Mouse (Mus musculus): ENCODE data around the gene Grin2b.
"Not testable (repeated sequence)": the region's sequence is repeated elsewhere in the genome, so short reads cannot be mapped to it uniquely, and the experiment has no call there.

Grin2b gene

DNA sequence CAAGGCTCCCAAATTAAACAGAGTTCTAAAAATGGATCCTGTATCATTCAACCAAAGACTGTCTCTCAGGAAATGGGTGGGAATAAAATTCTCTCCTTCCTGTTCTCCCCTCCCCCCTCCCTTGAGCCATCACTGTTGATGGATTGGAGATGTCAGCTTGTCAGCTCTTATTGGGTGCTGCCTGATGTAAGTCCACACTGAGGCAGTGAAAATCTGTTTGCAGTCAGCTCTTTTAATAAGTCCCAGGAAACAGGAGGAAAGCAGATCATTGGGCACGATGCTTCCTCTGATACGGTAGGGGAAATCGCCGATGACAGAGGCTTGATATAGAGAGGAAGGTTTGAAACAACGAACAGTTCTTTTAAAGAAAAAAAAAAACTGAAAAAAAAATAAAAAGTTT lies 290.7 kb downstream of the Grin2b start:
- no peak for DNase-seq

DNA sequence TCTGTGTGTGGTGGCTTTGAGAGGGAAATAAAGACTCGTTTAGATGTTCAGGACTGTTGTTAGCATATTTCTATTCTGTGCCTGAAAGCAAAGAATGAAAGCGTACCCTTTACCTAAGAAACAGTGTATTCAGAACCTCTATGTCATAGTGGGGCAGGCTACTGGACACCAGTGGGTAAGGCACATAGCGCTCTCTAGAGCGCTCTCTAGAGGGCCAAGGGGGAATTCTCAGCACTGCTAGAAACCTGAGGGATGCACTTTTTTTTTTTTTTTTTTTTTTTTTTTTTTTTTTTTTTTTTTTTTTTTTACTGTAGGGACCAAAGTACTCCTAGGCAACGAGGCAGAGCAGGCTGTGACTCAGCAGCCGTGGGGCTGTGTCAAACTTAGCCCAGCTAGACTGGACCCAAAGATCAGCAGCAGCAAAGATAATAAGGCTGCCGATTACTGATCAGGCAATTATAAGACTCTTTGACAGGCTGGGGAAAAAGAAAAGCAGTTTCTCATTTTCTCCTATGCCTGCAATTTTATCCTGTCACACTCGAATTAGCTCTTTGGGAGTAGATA lies 297.1 kb downstream of the Grin2b start:
- DNase-seq, result no peak

DNA sequence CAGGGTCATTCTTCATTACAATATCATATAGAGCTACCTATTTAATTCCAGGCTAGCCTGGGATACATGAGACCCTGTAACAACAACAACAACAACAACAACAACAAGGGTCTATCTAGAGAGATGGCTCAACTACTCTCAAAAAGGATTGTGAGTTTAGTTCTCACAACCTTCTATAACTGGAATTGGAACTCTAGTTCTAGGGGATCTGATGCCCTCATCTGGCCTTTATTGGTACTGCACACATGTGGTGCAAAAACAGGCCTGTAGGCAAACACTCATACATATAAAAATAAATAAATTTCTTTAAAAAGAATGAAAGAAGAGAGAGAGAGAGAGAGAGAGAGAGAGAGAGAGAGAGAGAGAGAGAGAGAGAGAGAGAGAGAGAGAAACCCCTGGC lies 298.7 kb downstream of the Grin2b start:
- no peak for DNase-seq

DNA sequence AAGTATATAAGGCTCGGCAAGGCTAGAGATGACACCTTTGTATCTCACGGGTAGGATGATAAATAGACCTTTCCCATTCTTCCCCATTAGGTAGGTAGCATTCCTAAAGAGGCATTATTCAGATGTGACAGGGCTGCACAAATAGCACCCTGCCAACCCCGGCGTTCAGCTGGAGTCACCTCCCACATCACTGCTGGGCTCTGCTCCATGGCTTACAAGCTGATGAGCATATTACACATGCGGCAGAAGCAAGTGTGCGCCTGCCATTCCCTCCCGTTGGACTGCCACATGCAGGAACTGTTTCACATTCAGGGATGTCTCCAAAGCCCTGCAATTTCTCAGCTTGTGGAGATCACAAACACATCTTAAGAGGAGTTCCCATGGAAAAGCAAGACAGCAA lies 307.5 kb downstream of the Grin2b start:
- DNase-seq, result no peak

DNA sequence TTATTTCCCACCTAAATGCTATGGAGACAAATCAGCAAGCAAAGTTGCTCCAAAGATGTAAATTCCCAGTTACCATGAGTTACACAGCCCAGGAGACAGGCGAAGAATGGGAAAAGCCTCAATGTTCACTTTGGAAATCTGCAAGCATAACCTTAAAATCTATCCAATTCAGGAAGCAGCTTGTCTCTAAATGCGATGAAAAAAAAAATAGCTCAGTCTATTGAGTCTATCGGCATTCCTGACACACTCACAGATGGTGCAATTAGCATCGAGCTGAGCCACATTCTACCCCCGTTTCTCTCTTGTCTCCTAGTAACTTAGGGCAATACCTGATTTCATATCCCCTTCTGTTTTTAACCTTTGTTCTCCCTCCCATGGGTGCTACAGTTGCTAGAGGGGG lies 309.3 kb downstream of the Grin2b start:
- no peak for DNase-seq

DNA sequence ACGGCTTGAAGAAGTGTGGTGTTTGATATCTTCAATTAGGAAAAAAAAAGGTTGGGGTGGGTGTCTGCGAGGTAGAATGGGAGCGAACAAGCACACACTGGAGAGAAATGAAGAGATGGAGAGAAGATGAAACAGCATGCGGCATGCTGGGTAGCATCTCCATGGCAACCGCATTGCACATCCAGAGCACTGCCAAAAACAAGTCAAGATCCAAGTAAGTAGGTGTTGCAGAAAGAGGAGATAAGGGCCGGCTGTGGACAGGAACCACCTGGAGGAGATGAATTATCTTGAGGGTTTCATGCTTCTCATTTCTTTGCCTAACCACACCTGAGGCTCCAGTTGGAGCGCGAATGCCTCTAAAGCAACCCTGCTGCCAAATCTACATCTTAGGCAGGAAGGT lies 313.8 kb downstream of the Grin2b start:
- peak; percentile 3 to 4 for DNase-seq

DNA sequence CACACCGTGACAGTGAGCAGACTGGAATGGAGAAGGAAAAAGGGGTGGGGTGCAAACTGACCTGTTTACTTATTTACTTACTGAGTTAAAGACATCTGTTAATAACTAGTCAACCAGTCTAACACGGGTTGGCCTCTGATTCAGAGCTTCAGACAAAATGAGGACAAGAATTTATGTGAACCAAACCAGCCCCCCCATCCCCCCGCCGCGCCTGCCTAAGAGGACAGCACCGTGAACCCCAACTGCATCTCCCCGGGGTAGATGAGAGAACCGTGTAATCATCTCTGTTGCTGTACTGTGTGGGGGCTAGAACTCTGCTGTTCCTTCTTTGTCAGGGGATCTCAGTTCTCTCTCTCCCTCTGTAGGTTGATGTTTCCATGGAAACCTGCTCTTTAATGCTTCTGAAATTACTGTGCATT lies 319.1 kb downstream of the Grin2b start:
- no peak for DNase-seq

DNA sequence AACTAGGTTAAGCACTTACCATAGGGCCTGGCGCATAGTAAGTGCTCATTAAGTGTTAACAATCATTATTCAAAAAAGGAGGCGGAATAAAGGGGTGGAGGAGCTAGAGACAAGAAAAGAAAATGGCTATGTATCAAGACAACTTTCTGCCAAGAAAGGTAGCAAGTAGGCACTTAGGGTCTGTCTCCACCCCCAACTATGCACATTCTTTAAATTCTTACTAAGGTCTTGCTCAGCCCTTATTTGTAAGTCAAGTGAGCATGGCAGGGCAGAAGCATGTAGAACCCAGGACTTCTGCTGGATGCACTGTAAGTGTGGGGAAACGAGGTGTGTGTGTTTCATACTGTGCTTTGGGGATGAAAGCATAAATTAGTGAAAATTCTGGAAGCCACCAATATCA lies 329.6 kb downstream of the Grin2b start:
- no peak for DNase-seq

DNA sequence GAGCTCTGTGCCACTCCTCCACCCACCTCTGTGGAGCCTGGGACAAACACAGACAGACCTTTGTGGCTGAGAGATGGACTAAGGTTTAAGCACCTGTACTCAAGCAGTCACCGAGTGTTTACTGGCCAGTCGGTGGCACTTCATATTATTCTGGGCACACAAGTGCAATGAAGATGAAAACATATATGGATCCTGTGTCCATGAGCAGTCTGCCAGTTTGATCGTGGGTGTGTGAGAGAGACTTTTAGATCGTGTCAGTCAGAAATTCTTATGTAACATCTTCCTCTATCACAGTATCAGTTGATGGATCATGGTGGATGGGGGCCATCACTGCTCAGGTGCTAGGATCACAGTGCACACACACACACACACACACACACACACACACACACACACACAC lies 337.0 kb downstream of the Grin2b start:
- no peak for DNase-seq

DNA sequence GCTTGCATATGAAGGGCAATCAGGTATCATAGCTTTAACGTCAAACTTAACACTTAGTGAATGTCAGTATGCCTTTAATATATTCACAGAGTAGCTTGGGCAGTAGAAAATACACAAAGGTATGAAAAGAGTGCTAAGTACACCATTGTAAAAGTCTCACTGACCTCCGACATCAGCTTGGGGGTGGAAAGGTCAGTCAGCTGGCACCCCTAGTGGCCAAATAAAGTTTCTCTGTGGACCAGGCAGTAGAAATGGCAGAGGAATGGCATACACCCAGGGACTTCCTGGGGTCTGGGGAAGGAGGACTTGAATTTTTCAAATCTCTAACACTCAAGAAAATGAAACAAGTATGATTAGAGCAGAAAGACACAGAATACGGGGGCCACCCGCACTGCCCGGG lies 339.8 kb downstream of the Grin2b start:
- no peak for DNase-seq

DNA sequence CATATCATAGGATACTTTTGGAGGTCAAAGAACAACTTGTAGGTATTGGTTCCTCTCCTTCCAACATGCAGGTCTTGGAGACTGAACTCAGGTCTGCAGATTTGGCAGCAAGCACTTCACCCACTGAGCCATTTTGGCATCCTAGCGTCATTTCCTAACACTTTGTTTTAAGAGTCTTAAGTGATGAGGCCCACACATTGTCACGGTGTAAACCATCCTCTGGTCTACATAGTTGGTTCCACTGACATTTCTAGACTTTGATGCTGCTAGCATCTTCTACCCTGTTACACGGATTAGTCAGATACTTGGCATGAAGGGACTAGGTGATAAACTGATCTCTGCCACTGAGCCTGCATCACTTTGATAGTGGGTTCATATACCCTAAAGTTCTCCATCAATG lies 341.3 kb downstream of the Grin2b start:
- DNase-seq, result no peak

DNA sequence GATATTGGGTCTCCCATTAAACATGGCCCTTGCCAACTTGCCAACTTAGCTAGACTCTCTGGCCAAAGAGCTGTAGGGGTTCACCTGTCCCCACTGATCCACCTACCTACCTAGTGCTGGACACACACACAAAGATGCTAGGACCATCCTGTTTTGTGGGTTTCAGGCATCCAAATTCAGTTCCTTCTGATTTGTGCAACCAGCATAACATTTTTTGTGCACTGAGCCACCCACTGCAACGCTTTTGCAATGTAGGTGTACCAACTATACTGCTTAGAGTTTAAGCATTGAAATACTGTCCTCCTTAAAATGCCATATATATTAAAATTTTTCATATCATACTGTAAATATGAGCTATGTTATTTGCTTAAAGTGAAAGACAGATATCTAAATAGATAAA lies 342.3 kb downstream of the Grin2b start:
- no peak for DNase-seq

DNA sequence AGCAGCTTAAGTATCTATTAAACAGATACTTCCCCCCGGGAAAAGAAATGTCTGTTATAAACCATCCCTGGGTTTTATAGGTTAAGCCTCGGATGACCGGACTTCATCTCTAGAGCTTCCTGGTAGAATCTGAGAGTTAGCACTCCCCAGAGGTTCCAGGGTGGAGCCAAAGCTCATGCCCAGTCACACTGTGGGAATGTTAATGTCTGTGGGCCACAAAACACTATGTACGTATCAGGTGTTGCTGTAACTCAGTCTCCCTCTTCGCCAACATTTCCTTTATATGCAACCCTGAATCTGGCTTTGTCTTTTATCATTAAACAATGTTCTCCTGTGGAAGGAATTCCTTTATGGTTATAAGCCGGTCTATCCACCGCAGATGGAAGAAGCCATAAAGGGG lies 343.9 kb downstream of the Grin2b start:
- DNase-seq, result no peak

DNA sequence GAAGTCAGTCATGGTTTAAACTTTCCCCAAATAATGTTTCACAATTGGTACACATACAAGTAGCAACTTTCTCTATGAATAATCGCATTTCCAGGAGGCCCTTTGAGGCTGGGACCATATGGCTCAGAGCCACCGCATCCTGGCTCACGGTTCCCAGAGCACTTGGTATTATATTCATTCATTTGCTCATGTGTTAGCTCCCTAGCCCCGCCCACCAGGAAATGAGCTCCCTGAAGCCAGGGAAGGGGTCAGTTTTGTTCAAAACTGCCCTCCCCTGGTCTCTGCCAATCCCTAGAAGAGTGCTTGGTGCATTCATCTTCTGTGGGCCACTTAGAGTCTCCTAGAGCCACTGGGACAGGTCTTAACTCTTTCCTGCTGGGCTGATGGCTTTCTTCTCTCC lies 344.3 kb downstream of the Grin2b start:
- no peak for DNase-seq

DNA sequence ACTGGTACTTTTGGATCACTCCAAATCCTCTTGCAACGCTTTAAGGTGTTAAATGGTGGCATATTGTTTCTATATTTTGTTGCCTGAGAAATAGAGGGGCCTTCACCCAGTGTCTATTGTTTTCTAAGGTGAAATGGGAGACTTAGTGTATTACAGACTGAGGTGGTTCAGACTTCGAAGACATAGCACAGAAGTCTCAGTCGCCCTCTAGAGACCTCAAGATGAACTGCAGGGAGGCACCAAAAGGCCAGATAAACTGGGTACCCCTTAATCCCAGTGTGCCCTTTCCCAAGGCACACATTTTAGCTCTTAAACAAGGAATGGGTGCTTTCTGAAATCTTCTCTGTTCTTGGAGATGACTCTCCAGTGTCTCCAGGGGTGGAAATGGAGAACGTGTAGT lies 345.4 kb downstream of the Grin2b start:
- DNase-seq, result peak; percentile 18 to 36

DNA sequence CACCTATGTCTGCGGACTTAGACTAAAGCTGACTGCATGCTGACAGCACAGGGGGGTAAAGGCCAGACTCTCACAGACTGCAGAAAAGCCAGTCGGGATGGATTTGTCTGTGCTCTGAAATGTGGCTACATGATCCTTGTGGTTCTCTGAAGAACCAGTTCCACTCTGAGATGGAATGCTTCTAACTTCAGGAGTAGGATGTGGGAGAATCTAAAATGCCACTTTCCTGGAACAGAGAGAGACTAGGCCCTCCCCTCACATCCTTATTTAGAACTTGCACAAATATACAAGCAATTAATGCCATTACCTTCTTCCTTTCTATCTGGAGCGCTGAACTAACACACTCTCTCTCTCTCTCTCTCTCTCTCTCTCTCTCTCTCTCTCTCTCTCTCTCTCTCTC lies 346.0 kb downstream of the Grin2b start:
- no peak for DNase-seq

DNA sequence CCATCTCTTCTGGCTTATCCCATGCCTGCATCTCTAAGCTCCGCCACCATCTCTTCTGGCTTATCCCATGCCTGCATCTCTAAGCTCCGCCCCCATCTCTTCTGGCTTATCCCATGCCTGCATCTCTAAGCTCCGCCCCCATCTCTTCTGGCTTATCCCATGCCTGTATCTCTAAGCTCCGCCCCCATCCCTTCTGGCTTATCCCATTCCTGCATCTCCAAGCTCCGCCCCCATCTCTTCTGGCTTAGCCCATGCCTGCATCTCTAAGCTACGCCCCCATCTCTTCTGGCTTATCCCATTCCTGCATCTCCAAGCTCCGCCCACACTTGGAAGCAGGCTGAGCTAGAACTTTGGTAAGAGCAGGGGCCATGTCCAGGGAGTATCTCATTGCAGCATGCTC lies 346.5 kb downstream of the Grin2b start:
- not testable (repeated sequence) for DNase-seq

DNA sequence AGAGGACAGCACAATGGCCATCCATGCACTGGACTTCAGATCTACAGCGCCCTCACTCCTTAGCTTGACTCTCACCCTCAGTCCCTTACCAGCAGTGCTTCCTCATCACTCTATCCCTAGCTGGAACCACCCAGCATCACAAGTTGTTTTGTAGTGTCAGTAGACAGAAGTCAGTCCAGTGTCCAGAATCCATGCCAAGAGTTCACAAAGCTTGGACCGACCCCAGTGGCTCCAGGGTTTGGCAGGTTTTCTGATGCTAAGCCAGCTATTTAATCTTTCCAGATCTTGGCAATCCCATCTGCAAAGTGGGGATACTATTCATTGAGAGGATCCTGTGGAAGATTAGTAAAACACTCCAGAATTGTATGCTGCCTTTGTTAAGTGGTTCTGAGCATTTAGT lies 355.9 kb downstream of the Grin2b start:
- DNase-seq, result no peak

DNA sequence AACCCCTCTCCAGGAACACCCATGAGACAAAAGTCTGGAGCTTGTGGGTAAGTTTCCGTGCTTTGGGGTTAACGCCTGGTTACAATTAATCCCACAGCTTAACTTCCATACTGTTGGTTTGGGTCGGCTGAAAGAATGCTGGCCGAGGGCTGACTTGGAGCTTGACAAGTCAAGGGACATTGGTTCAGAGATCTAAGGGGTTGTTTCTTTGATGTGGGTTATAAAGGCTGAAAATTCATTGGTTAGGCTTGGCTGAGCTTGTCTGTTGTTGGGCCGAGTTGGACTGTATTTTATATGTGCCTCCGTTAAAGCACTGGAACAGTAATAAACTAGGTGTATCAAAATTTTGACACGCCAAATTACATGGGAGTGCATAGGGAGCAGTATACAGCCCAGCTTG lies 359.6 kb downstream of the Grin2b start:
- no peak for DNase-seq

DNA sequence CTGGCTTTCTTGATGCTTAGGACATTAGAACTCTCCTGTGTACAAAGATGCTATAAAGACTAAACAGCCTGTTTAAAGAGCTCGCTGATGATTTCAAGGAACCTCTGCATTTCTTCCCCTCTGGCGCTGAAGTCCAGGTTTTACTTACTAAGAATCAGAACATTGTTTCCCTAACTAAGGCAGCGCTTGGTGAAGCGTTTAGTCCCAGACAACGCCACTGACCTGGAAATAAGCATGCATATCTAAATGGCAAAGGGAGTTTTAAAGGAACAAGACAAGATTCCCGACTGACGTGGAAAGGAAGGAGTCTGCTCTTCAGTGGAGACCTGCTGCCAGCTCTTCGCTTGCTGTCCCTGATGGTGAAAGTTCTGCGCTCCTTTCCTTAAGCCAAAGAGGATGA lies 367.9 kb downstream of the Grin2b start:
- no peak for DNase-seq

DNA sequence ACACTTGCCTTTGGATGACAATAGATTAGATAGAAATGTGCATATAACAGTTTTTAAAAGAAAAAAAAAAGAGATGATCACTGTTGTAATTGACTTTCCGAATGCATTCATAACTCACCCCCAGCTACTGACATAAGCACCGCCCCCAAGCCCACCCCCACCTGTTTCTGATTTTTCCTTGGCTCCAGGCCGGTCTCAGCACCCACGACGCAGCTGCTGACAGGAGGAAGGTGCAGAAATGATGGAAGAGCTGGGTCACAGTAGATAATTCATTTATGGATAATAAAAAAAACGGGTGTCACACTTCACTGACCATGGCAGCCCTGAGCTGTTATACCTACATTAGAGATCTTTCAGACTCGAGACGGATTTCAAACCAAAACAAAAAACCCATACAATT lies 373.4 kb downstream of the Grin2b start:
- DNase-seq, result no peak

DNA sequence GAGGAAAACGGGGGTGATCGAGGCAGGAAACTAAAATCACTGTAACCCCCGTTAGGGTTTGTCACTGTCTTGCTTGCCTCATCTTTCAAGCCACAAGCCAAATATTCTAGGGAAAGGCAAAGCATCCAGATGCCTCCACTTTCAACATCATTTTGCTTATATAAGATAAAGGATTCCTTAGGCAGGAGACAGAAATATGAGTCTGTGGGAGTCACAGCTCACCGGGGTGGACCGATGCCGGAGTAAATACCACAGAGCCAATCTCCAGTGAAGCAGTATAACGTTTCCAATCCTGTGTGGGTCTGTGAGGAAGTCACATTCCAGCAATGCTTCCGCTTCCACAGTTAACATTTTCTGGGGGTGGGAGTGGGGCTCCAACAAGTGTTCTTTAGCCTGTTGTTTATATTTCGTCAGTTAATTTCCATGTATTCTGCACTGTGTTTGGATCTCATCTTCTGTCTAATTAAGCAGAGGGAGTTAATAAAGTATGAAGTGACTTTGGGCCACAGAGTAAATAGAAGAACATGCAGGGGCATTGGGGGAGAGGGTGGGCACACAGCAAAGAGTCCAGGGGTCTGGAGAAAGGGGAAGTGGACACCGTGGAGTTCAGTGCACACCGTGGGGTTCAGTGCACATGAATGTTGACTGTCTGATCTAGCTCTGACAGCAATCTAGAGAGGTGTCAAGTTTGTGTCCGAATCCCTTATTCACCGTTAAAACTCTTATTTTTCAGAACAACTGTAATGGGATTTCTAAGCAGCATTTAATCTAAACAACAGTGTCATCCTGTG lies 374.9 kb downstream of the Grin2b start:
- no peak for DNase-seq

DNA sequence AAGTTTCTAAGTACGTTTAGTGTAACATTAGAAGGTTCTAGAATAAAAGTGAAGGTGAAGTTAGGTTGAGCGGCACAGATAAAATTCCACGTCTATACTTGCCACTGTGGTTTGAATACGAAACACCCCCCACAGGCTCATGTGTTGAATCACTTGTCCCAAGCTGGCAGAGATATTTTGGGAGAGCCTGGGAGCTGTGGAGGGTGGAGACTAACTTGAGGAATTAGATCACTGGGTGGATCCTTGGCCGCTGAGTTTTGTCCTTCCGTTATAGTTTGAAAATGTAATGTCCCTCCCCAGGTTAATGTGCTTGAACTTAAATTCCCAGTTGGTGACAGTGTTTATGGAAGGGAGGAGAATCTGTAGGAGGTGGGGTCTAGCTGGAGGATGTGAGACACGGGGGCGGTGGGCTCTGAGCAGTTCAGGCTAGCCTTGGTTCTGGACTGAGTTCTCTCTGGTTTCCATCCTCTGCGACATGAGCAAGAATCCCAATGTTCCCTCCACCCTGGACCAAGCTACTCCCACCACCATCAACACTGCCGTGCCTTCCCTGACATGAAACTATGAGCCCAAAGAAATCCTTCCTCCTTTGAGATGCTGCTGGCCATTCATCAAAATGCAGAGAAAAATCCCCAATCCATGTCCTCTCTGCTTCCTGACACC lies 375.8 kb downstream of the Grin2b start:
- no peak for DNase-seq

DNA sequence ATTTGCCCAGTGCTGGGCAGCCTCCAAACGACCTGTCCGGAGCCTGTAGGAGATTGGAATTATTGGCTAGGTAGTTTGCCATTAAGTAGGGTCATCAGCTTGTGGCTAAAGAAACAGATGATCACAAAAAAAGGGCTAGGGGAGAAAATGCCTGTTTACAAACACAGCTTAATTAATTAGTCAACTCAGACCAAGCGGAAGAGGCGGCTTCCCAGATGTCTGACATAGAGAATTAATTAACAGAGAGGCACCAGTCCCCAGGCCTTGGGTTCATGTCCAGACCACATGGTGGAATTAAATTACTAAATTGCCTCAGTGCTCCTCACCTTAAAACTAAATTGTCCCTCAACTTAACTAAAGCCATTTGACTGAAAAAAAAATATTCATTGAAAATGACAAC lies 376.4 kb downstream of the Grin2b start:
- no peak for DNase-seq

DNA sequence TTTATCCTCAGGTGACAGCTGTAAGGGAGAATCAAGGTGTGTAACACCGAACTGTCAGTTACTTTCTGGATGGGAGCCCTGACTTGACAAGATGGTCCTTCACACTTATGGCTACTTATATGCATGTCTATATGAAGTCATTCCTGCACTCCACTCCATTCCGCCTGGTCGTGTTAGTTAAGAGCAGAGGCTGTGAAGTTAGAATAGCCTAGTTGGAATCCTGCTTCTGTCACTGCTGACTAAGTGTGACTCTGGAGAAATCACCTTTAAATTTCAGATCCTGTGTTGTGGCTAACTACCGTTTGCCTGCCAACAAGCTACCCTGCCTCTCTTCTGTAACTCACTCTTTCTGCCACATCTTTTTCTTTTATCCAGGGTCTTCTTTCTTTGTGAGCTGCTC lies 381.9 kb downstream of the Grin2b start:
- DNase-seq, result no peak
